Mouse (Mus musculus) neural tube, embryonic 10.5 days (tissue): Measurements from ENCODE around the gene Tmem116.
"Not testable (repeated sequence)": the region's sequence is repeated elsewhere in the genome, so short reads cannot be mapped to it uniquely, and the experiment has no call there.

Experiments
- DNase-seq: peaks from one replicate; pipeline ENCODE4 v3.0.0-alpha.2; 2017; ENCODE audit warnings: low spot score; ENCODE audit errors: extremely low spot score

The Tmem116 gene

GRCm38 (mm10) chr5:121462171-121462502 lies 10.4 kb downstream of the Tmem116 start:
- no peak for DNase-seq

DNA sequence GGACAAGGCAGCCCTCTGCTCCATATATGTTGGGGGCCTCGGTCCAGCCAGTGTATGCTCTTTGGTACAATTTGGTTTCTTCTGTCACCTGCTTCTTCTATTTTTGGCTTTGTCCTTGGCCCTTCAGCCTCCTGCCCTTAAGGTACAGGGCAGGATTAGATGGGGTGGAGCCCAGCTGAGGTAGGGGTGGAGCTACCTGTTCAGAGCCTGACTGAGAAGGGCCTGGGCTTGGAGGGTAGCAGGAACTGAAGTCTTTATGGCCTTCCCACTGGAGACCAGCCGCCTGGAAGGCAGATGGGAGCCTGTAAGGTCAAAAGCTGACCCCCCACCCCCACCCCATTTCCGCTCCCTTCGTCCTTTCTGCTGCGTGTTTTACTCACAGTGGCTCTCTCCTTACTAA lies 11.3 kb downstream of the Tmem116 start:
- no peak for DNase-seq

GRCm38 (mm10) chr5:121463601-121464250 lies 12.0 kb downstream of the Tmem116 start:
- DNase-seq, result no peak

- DNase-seq, result no peak
Measured at GRCm38 (mm10) chr5:121469566-121469965, 17.9 kb downstream of the Tmem116 start.

DNA sequence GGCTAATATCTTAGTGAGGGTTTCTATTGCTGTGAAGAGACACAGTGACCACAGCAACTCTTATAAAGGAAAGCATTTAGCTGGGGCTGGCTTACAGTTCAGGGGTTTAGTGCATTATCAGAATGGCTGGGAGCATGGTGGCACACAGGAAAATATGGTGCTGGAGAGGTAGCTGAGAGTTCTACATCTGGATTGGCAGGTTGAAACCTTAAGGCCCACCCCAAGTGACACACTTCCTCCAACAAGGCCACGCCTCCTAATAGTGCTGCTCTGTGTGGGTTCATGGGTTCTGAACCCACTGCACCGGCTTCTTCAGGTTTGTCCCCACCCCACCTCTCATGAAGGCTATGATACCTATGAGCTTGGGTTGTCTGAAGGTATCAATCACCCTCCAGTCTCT lies 20.7 kb downstream of the Tmem116 start:
- no peak for DNase-seq

DNA sequence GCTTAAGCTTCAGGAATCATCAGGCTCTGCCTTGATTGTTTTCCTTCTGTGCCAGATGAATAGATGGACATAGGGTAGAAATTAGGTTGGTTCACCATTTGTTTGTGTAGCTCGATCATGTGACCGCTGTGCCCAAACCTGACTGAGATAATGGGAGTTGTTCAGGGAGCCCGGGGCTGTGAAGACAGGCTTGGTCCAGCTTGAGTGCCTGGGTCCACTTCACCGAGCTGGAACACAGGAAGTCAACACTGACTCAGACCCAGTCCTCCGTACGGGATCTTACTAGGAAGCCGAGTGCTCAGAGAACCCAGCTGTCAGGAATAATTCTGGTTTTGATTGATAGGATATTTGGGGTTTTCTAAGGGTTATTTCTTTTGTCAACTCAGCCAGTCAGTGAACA lies 22.9 kb downstream of the Tmem116 start:
- no peak for DNase-seq

DNA sequence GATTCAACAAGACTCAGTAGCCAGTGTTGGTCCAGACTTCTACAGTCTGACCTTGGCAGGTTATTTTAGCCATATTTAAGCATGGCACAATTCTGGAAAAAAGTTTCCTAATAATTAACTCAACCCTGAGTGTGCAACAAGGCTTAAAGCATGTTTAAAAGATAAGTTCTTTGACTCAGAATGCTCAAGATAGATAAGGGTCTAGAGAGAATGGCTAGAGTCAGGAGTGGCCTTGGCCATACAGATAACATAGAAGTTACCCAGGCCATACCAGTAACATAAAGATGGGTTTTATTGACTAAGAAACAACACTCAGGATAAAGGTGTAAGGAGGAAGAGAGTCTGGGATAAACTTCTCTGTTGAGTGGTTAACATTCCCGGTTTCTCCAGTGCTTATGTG lies 24.3 kb downstream of the Tmem116 start:
- no peak for DNase-seq

DNA sequence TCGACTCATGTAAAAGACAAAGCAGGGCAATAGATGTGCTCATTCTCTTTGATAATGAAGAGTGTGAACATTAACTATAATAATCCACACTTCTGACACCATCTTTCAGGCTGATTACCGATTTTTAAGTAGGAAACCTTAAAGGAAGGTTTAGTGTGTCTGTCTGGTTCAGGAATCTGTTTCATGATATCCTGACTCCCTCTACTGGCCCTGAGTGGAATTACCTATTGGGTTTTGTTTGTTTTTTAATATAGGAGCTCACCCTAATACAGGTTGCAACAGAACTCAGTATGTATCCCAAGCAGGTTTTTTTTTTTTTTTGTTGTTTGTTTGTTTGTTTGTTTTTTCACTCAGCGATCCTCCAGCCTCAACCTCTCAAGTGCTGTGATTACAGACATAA lies 26.0 kb downstream of the Tmem116 start:
- no peak for DNase-seq

DNA sequence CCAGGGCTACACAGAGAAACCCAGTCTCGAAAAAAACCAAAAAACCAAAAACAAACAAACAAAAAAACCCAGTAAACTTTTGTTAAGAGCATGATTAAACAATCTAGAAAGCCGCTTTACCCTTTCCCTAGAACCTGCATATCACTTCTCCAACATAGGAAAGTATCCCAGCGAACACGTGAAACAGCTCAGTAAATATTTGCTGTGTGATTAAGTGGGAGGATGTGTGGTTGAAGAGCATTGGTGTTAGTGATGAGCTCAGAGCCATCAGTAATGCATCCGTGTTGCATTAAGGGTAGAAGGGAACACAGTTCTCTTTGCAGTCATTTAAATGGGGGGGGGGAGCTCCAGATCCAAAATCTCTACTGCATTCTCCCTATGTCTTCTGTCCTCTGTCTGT lies 33.1 kb downstream of the Tmem116 start:
- no peak for DNase-seq

- no peak for DNase-seq
Measured at GRCm38 (mm10) chr5:121493305-121493704, 41.6 kb downstream of the Tmem116 start.

- DNase-seq, result no peak
Measured at GRCm38 (mm10) chr5:121500719-121501118, 49.0 kb downstream of the Tmem116 start.

DNA sequence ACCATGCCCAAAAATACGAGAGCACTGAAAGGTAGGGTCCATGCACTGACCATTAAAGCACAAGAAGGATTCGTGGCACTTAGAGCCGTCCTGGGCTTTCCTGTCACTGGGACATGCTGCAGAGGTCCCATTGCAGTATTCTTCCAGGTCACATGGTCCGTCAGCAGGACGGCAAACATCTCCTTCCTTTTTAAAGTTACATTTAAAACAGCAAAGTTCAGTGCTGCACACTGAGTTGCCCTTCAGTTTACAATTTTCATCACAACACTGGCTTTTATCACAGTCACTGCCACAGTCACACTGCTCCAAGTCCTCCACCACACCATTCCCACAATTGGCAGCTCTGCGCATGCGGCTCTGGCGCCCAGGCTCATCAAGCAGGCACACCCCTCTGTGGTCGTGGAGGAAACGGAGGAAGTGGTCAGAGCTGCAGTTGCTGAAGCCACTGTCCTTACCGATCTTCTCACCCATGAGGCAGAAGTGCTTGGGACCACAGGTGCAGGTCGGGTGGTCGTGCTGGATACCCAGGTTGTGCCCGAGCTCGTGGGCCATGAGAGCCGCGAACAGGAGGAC lies 49.8 kb downstream of the Tmem116 start:
- DNase-seq, result not testable (repeated sequence)

DNA sequence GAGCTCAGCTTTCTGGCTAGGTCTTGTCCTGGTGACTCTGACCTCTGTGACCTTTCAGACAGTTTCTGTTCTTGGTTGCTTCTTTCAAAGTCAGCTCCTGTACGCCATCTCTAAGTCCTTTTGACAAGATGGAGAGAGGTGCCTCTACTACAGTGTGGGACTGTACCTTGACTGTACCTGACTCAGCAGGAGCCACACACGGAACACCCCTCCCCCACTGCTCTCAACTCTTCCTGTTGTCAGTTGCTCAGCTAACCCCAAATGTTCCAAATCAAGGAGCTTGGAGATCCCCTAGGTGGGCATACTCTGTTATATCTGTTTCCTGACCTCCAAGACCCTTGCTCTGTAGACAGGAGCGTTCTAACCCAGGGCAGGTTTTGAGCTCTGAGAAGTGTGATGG lies 51.5 kb downstream of the Tmem116 start, which contains the start of gene Adam1b:
TSS of gene Adam1b (minus strand) at position 205 of the 400 bp plus-strand sequence.
- no peak for DNase-seq

- no peak for DNase-seq
Measured at GRCm38 (mm10) chr5:121506846-121507245, 55.2 kb downstream of the Tmem116 start.

DNA sequence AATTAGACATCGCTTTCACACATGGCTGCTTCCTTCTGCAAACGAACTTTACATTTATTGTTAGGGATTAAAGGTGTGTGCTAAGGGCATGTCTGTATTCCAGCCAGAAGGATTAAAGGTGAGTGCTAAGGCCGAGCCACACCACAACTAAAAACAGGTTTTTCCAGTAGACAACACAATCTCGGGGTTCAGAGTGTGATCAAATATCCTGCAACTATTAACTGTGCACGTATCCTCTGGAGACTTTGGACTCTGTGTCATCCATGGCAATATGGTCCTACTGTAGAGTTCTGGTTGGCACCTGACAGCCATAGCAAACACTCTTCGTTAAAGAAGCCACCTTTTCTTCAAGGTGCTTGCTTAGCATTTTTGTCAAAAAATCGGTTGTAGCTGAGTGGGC lies 58.3 kb downstream of the Tmem116 start:
- no peak for DNase-seq

- DNase-seq, result no peak
Measured at GRCm38 (mm10) chr5:121518983-121519382, 67.3 kb downstream of the Tmem116 start.

DNA sequence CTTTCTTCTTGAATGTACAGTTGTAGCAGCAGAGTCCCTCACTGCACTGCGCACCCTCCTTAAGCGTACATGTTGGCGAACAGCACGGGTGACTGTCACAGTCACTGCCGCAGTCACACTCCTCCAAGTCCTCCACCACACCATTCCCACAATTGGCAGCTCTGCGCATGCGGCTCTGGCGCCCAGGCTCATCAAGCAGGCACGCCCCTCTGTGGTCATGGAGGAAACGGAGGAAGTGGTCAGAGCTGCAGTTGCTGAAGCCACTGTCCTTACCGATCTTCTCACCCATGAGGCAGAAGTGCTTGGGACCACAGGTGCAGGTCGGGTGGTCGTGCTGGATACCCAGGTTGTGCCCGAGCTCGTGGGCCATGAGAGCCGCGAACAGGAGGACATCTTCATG lies 68.1 kb downstream of the Tmem116 start:
- not testable (repeated sequence) for DNase-seq

- DNase-seq, result no peak
Measured at GRCm38 (mm10) chr5:121525774-121526450, 74.2 kb downstream of the Tmem116 start.

DNA sequence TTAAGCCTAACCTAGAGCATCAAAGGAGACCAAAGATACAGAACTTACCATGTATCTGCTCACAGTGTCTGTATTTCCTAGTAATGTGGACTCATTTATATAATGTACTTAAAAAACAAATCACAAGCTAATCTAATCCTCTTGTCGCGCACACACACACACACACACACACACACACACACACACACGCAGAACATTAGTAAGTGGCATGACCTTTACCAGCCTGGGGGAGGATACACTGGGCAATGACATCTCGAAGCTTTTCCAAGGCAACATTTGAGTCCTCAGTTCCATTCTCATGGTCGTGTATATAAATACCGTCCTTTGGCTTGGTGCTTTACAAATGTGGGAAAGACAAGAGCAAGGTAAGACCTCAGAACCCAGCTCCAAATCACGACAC lies 74.8 kb downstream of the Tmem116 start:
- no peak for DNase-seq

- no peak for DNase-seq
Measured at GRCm38 (mm10) chr5:121526961-121527360, 75.3 kb downstream of the Tmem116 start.

- no peak for DNase-seq
Measured at GRCm38 (mm10) chr5:121534521-121534920, 82.8 kb downstream of the Tmem116 start.

DNA sequence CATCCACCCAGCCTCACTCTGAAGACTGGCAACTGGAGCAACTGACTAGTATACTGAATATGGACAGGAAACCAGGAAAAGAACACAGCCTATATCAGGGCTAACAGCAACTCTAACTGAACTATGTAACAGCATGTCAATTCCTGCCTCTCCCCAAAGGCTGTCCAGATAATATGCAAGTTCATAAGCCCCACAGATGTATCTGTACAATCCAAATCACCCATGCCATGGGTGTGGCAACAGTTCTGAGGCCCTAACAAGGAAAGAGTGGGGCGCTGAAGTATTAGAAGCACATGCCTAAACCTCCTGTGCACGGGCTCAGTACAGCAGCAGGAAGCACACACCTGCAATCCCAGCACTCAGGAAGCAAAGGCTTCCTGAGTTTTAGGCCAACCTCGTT lies 83.4 kb downstream of the Tmem116 start:
- DNase-seq, result no peak
